Mouse (Mus musculus) frontal cortex, postnatal 25 days (tissue): ENCODE measurements around the gene Retreg1.
"Not testable (repeated sequence)": the region's sequence is repeated elsewhere in the genome, so short reads cannot be mapped to it uniquely, and the experiment has no call there.

Experiments used
- DNase-seq, 2 experiments: peaks; one replicate each; pipeline ENCODE4 v3.0.0; 2022; ENCODE audit warnings: low spot score in 2 of 2

The Retreg1 gene

GRCm38 (mm10) chr15:25999545-25999944, 156.6 kb downstream of the Retreg1 start:
- DNase-seq, result not testable (repeated sequence)

- DNase-seq, result no peak
Observed at GRCm38 (mm10) chr15:26008621-26009020, 165.6 kb downstream of the Retreg1 start.

- DNase-seq, result no peak
Observed at GRCm38 (mm10) chr15:26012891-26013290, 169.9 kb downstream of the Retreg1 start.

GRCm38 (mm10) chr15:26015979-26016665, 173.1 kb downstream of the Retreg1 start:
- DNase-seq, result no peak

GRCm38 (mm10) chr15:26021721-26022120, 178.7 kb downstream of the Retreg1 start:
- DNase-seq, result no peak

- no peak for DNase-seq
Observed at GRCm38 (mm10) chr15:26022636-26023035, 179.7 kb downstream of the Retreg1 start.
